Mouse (Mus musculus) MEL (cell line): ENCODE results near the gene Ptpn9.
A peak's percentile ranks its signal among the peaks of the same experiment; 100 is the strongest.

Experiments
- CTCF ChIP-seq, 3 experiments: IDR thresholded peaks in 2 of 3; conservative IDR thresholded peaks in 1 of 3; 2 replicates each; pipeline ENCODE4 v1.5.1; 2011 to 2012; ENCODE audit warnings: low read length in 3 of 3, low read depth in 2 of 3, mild to moderate bottlenecking in 2 of 3, improper control_type of control experiment in 1 of 3, inconsistent platforms in 1 of 3, mixed read lengths in 1 of 3, moderate library complexity in 1 of 3; ENCODE audit not compliant: control insufficient read depth in 1 of 3, insufficient read depth in 1 of 3, poor library complexity in 1 of 3, severe bottlenecking in 1 of 3
- ETS1 ChIP-seq: IDR thresholded peaks from 2 replicates; pipeline ENCODE4 v1.6.1; 2012; ENCODE audit warnings: low read depth, mild to moderate bottlenecking, inconsistent platforms, low read length, improper control_type of control experiment, moderate library complexity
- GABPA ChIP-seq: IDR thresholded peaks from 2 replicates; pipeline ENCODE4 v1.6.1; 2012; ENCODE audit warnings: low read depth, mild to moderate bottlenecking, inconsistent platforms, low read length, improper control_type of control experiment, moderate library complexity
- KAT2A ChIP-seq: conservative IDR thresholded peaks from 2 replicates; pipeline ENCODE4 v1.6.1; 2012; ENCODE audit warnings: low read depth, low read length, improper control_type of control experiment, inconsistent platforms
- MAZ ChIP-seq: IDR thresholded peaks from 2 replicates; pipeline ENCODE4 v1.6.1; 2012; ENCODE audit warnings: low read depth, mild to moderate bottlenecking, inconsistent platforms, low read length, improper control_type of control experiment
- MXI1 ChIP-seq: IDR thresholded peaks from 2 replicates; pipeline ENCODE4 v1.6.1; 2011; ENCODE audit warnings: mild to moderate bottlenecking, low read depth, low read length, improper control_type of control experiment
- NELFE ChIP-seq: IDR thresholded peaks from 2 replicates; pipeline ENCODE4 v1.6.1; 2011; ENCODE audit warnings: low read depth, low read length, improper control_type of control experiment
- RAD21 ChIP-seq: IDR thresholded peaks from 2 replicates; pipeline ENCODE4 v1.6.1; 2011; ENCODE audit warnings: mild to moderate bottlenecking, low read depth, low read length, improper control_type of control experiment
- UBTF ChIP-seq: IDR thresholded peaks from 2 replicates; pipeline ENCODE4 v1.6.1; 2012; ENCODE audit warnings: low read depth, mild to moderate bottlenecking, inconsistent platforms, low read length, improper control_type of control experiment, moderate library complexity, borderline replicate concordance; ENCODE audit not compliant: insufficient read depth
- ZKSCAN1 ChIP-seq: IDR thresholded peaks from 2 replicates; pipeline ENCODE4 v1.6.1; 2012; ENCODE audit warnings: low read depth, mild to moderate bottlenecking, inconsistent platforms, low read length, improper control_type of control experiment, moderate library complexity
- ZNF384 ChIP-seq: IDR thresholded peaks from 2 replicates; pipeline ENCODE4 v1.6.1; 2012; ENCODE audit warnings: low read depth, mild to moderate bottlenecking, inconsistent platforms, low read length, improper control_type of control experiment

DNA sequence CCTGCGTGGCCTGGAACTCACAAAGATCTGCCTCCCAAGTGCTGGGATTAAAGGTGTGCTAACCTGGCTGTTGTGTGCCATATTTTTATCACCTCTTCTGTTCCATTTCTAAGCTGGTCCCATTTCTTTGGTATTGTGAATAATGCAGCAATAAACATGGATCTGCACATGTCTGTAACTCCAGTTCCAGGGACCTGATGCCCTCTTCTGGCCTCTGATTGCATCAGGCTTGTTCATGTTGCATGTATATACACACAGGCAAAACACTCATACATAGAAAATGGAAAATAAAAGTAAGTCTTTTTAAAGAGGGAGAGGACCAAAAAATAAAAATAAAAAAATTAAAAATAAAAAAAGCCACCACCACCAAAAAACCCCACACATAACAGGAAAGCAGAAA is 41.2 kb upstream of the Ptpn9 start:
- peak; percentile 8 for TF ChIP-seq RAD21
- TF ChIP-seq MXI1, result no peak
- no peak for TF ChIP-seq NELFE
- TF ChIP-seq CTCF (IDR thresholded peaks at IDR 0.05 in 2 of 3, conservative IDR thresholded peaks at IDR 0.05 in 1 of 3; ENCODE audit: control insufficient read depth in 1 of 3, insufficient read depth in 1 of 3, low read depth in 2 of 3, low read length in 3 of 3, poor library complexity in 1 of 3, severe bottlenecking in 1 of 3), result peak in 2 of 3 experiments; percentile 15 to 45; a peak in 2 of 6 replicates
- TF ChIP-seq MAZ, result no peak
- TF ChIP-seq KAT2A, result no peak
- no peak for TF ChIP-seq ZNF384
- TF ChIP-seq GABPA, result no peak
- no peak for TF ChIP-seq ZKSCAN1
- TF ChIP-seq ETS1, result no peak
- TF ChIP-seq UBTF, result no peak
